Mouse (Mus musculus) heart, adult 8-10 months (tissue): ENCODE data around the gene Mthfd1. TPM values are rescaled to one million over a fixed set of nuclear protein-coding genes. Genes with fewer than 3 reads are reported as not detected.
A peak's percentile ranks its signal among the peaks of the same experiment; 100 is the strongest.

ENCODE experiments used
- DNase-seq: peaks from one replicate; pipeline ENCODE4 v3.0.0; 2022; ENCODE audit warnings: low spot score
- total RNA-seq, 4 experiments: library from RNA; stranded (reverse); gene quantifications; 2 replicates each; pipeline ENCODE4 v1.2.4; 2022

The Mthfd1 gene
- total RNA-seq, 4 experiments from 2014 or later, result 28.1 to 32.4 (median 29.1) TPM

DNA sequence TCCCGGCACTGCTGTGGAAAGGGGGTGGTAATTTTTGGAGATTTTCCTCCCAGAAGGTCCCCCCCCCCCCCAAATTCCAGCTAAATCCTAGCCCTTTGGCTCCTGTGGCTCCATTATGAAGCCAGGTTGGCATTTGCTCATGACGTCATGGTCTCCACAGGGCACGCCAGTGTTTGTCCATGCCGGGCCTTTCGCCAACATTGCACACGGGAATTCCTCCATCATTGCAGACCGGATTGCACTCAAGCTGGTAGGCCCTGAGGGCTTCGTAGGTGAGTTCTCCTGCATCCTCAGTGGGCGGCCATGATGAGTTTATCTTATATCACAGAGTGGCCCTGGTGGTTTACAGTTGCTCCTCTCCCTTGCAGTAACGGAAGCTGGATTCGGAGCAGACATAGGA is 48.4 kb downstream of the Mthfd1 start:
- DNase-seq, result no peak

DNA sequence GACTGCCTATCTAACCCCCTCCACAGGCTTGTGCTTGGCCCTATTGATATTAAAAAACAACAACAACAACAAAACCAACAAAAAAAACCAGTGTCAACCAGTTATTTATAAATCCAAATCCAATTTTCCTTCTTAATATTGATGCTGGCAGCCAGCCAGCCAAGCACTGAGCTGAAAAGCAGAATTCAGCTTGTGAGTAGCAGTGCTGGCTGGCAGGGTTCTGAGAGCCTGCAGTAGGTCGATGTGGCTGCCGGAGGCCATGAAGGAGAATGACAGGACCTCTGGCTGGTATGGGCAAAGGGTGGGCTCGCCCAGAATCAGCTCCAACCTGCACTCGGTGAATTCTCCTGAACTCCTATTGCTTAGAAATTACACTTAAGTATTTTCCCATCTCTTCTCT is 49.1 kb downstream of the Mthfd1 start:
- no peak for DNase-seq

DNA sequence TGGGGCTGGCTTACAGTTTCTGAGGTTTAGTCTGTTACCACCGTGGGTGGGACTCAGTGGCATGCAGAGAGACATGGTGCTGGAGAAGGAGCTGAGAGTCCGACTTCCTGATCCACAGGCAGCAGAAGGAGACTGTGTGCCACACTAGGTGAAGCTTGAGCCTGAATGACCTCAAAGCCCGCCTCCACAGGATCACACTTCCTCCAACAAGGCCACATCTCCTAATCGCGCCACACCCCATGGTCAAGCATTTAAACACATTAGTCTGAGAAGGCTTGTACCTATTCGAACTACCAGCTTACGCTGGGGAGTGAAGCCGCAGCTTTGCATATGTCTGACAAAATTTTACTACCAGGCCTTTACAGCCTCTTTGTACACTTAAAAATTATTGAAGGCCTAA is 50.0 kb downstream of the Mthfd1 start:
- DNase-seq, result peak; percentile 28

DNA sequence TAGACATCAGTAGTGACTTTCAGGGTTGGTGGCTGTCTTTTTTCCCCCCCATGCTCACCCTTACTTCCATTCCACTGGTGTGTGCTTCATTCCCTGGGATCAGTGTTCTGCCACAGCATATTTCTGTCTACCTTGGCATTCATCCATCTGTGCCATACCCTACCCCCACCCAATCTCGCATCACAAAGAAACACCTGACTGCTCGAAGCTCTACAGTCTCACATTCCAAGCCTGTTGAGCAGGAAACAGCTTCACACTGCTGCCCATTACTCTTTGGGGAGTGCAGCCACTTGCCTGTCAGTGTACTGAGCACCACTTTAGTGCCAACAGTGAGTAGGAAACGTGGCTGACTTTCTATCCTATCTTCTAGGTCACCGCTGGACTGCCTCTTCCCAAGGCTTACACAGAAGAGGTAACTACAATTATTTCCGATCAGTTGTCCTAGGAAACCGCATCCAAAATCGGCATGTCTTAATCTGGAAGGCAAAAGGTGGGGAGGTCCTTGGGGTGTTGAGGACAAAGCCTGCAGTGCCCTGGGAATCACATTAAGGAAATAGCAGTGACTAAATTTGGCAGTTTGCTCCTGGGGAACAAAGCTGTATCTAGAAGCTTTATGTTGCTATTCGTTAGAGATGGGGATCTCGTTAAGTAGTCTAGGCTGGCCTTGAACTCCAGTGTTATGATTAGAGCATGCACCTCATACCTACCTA is 51.9 kb downstream of the Mthfd1 start:
- DNase-seq, result peak; percentile 57

DNA sequence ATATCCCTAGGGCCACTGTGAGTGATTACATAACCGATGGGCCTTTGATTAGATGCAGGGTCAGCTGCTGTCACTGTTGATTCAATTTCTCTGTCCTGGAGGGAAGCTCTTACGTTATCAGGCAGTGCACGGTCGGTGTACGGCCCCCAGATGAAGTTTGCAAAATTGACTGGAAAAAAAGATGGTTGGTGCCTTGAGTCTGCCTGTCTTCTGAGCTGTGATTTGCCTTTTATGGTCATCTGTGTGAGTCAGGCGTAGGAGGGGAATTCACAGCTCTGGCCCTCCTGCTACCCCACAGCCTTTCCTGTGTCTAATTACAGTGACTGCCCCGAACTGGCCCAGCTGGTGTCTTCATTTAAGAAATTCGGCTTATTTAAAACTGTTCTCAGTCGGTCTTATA is 52.9 kb downstream of the Mthfd1 start:
- DNase-seq, result peak; percentile 67

DNA sequence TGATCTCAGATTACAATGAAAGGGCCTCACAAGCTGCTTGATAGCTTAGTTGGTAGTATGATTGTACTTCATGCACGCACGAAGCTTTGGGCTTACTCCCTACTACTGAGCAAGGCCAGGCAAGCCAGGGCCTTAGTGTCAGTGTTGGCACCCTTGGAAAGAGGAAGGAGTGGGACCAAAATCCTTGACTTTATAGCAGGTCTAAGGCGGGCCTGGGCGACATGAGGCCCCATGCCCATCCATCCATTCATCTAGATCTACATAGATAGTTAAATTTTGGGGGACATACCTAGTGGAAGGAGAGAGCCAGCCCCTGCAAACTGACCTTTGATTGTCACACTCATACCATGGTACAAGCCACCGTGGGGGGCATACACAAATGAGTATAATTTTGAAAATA is 53.3 kb downstream of the Mthfd1 start:
- DNase-seq, result no peak

DNA sequence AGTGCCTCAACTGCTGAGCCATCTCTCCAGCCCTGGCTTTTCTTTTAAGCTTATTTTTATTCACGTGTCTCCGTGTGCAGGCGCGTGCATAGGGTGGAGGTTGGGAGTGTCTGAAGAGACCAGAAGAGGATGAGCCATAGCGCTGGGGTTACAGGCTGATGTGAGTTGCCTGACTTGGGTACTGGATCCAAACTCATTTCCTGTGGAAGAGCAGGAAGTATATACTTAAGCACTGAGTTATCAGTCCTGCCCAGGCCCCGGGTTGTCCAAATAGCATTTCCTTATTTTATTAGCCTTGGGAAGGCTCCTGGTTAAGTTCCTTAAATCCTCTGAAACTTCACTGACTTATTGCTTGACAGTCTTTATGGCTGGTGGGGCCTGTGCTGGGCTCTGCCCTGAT is 54.9 kb downstream of the Mthfd1 start:
- no peak for DNase-seq

DNA sequence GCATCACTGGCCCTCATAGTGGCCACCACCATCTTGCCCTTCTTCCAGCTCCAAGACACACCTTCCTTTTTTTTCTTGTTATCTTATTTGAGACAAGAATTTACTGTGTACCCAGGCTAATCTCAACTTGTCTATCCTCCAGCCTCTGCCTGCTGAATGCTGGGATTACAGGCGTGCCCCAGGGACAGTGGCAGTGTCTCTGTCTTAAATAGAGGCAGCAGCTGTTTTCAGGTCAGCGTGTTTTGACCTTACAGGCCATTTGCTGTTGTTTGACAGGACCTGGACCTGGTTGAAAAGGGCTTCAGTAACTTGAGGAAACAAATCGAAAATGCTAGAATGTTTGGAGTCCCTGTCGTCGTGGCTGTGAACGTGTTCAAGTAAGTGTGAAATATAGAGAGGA is 55.5 kb downstream of the Mthfd1 start:
- DNase-seq, result no peak

DNA sequence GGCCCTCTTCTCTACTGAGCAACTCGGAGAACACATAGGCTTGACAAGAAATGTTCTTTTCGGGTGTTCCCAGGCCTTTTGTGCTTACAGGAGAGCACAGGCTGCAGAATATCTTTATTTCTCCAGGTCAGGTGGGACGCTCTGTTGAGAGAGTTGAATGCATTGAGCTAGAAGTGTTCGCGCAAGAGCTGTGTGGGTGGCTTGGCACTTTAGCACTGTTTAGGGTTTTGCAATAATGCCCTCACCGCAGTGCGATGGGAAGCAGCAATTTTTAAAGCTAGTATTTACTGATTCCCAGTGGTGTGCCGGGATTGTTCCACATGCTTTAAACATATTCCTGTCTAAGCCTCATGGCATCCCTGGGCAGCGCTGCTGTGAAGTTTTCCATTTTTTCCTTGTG is 56.1 kb downstream of the Mthfd1 start:
- no peak for DNase-seq

DNA sequence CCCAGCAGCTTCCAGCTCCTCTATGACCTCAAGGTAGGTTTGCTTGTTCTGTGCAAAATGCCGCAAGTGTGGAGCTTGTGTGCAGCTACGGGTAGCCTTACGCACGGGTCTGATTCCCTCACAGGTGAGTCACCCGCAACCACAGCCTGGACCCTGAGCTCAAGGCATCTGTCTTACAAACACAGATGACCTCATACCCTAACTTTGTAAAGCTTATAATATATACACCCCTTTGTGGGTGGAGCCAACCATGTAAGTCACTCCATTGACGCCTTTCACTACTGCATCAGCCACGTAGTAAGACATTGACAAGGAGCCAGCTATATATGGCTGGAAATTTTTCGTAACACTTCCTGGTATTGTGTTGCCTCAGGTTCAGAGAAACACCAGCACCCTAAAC is 56.9 kb downstream of the Mthfd1 start:
- no peak for DNase-seq

DNA sequence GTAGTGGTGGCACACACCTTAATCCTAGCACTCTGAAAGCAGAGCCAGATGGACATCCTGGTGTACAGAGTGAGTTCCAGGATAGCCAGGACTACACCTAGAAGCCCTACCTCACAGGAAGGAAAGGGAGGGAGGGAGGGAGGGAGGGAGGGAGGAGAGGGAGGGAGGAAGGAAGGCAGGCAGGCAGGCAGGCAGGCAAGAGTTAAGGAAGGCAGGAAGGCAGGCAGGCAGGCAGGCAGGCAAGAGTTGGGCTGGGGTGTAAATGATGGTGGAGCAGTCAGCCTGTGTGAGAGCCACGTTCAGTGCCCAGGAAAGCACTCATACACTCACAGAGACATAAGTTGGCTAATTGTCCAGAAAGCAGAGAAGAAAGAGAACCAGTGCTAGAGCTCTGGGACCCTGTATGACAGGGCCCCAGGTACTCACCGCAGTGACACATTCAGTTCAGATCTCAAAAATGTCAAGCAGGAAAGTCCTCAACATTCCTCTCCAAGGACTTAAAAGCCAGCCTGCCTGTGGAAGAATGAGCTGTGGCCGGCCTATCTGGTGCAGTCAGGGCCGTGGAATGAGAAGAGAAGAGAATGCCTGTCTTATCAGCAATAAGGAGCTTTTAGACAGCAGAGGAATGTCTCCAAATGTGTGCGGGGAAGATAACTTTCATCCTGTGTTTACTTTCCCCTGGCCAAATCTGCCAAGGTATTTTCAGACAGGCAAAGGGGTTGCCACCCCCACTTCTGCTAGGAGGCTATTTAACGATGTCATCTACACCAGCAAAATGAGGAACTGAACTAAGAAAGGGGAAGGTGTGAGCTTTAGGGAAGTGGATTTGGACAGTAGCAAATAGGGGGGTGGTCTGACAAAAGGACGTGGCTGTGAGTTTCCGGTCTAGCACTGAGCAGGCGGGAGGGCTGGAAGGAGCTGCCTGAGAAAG is 63.4 kb downstream of the Mthfd1 start:
- no peak for DNase-seq

DNA sequence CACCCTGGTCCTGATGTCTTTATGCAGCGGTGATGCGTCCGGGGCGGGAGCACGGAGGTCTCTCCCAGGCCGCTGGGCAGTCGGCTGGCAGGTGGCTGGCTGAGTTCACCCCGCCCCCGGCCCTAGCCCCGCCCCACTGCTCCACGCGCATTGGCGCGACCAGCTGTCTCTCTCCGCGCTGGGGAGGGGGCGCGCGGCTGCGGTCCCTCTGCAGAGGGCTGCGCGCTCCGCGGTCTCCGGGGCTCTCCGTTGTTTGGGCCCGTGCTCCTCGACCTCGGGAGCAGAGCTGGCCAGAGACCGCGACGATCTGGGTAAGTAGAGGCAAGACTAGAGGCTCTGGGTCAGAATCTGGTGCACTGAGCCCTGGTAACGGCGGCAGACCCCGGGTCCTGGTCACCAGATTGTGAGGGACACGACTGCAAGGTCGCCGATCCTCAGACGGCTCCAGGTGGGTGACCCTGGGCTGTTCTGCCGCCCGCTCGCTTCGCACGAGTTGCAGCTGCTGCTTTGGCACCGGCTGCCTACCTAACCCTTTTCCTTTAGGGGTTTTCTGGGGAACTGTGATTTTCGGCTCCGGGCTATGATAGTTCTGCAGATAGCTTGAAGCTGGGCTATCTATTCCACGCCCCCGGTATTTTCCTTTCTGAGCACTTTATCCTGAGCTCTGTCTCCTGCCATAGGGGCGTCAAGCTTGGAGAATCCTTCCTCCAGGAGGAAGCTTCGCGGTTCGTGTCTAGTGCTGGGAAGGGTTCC is 69.8 kb downstream of the Mthfd1 start, which contains the start of gene Akap5:
Akap5 (plus strand) TSS at position 213 of the 753 bp plus-strand sequence.
- DNase-seq, result peak; percentile 28

DNA sequence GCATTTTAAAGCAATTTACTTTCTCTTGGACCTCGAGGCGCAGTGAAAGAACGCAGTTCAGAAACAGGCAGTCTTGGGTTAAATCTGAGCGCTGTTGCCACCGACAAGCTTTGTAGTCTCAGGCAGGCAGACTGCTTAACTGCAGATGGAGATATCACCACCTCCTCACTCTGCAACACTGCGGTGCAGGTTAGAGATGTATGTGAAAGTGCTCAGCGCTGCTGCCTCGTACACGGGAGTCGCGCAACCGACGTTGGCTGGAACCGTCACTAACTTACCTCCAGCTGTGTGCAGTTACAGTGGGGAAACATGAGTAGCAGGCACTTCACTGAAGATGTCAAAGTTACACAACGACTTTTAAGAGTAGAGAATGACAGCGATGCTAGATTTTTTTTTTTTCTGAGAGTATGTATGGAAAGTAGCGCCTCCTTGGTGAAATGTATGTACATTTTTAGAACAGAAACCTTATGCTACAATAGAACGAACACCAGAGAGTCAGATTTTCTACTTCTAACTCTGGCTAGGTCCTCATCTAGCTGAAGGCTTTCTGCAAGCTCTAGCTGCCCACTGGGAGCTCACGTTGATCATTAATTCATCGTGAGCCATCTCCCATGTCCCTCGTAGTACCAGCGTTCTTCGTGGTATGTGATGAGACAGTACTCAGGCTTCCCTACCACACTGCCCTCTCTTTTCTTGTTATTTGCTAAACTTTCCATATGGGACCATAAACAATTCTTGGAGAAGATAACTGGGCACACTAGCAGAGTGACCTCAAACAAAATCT is 71.5 kb downstream of the Mthfd1 start:
- DNase-seq, result no peak

DNA sequence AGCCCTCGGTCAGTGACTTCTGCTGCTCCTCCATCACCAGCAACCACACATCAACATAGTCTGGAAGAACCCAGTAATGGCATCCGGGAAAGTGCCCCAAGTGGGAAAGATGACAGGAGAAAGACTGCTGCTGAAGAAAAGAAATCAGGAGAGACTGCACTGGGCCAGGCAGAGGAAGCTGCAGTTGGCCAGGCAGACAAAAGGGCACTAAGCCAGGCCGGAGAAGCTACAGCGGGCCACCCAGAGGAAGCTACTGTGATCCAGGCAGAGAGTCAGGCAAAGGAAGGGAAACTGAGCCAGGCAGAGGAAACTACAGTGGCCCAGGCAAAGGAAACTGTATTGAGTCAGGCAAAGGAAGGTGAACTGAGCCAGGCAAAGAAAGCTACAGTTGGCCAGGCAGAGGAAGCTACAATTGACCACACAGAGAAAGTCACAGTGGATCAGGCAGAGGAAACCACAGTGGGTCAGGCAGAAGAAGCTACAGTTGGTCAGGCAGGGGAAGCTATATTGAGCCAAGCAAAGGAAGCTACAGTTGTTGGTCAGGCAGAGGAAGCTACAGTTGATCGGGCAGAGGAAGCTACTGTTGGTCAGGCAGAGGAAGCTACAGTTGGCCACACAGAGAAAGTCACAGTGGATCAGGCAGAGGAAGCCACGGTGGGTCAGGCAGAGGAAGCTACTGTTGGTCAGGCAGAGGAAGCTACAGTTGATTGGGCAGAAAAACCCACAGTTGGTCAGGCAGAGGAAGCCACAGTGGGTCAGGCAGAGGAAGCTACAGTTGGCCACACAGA is 73.7 kb downstream of the Mthfd1 start:
- no peak for DNase-seq

DNA sequence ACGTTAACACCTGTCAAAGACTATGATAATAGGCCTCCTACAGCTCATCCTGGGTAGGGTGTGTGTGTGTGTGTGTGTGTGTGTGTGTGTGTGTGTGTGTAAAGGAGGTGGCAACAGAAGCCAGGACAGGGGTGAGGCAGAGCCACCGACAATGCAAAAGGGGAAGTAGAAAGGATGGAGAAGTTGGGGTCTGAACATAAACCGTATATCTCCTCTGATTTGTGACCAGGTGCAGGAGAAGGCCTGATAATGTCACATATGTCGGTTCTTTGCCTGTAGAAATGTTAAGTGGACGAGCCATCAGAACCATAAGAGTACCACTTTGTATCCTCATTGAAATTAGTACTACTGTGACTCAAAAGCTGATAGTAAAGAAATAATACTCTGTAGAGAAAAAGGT is 78.6 kb downstream of the Mthfd1 start:
- DNase-seq, result no peak

DNA sequence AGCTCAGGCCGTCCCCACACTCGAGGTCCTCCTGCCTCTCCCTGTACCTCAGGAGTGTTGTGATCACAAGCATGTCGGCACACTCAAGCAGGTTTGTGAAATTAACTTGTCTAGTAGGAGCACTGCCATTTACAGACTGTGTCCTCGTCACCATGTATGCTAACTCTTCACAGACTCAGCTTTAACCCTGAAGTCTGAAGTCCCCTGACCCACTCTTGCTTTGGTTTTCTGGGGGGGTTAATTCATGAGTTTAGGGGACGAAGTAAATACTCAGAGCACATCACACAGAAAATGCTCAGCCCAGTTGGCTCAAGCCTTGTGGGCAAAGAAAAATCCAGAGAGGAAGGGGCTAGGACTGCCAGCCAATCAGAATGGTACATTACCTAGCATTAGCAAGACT is 80.5 kb downstream of the Mthfd1 start:
- no peak for DNase-seq

DNA sequence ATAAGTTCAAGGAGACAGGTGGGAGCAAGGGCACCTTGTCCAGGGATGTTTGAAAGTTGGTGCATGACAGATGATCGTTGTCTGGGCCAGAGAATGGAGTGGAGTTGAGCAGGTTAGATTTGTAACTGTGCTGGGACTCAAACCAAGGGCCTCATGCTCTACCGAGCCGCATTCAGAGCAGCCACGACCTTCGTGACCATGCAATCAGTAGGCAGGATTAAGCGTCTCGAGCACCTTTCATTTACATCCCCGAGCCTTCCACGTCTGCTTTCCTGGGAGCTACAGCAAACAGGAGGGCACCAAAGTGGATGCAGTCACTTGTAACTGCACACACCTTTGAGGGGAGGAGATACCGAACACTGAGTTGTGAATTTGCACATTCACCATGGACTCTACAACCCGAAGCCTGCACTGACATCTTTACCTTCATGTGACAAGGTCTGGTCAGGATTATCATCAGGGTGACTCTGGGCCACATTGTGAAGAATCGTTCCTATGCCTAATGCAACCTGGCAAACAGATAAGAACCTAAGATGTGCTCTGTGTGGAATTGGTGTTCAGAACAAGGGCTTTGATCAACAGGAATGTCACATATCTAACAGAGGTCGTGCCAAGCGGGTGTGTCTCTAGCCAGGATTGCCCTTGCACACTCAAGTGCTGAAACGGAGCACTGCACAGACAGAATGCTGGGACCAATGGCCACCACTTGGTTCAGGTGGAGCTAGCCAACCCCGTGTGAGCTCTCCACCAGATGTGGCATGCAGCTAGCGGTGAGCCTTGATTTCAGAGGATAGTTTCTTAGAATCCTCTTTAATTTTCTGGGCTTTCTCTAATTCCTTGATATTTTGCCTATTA is 81.2 kb downstream of the Mthfd1 start:
- DNase-seq, result no peak

DNA sequence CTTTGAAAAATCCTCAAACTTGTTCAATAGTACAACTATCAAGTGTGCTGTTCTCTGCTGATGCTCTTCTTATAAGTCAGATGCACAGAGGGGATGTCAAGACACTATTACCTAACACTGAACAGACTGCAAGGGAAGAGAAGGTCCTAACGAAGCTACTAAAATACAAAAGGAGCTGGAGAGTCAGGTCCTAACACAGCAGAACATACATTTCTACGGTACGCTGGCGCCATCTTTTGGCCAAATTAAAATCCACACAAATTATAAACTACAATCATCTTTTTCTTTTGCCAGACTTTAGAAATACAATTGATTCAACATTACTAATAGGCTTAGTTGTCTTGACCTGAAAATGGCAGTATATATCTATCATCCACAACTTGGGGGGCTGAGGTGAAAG is 86.0 kb downstream of the Mthfd1 start:
- peak; percentile 69 for DNase-seq

DNA sequence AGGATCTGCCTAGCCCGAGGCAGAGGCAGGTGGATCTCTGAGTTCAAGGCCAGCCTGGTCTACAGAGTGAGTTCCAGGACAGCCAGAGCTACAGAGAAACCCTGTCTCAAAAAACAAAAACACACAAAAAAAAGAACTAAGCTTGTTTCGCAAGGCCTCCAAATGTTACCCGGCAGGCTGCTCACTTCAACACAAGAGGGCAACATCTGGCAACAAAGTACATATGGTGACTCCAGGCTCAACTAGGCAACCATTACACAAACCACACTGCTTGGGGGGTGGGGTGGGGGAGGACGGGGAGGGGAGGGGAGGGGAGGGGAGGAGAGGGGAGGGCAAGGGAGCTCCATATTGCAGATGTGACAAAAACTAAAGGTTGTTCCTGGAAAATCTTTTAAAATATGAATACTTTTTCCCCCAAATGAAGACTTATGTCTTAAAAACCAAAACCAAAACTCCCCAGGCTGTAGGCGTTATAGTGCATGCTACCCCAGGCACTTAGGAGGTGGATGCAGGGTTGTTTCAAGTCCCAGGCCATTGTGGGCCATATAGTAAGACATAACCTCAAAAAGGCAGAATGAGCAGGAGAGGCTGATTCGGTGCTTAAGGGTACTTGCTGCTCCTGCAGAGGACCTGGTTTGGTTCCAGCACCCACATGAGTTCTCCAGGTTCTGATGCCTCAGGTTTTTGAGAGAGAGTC is 90.8 kb downstream of the Mthfd1 start:
- no peak for DNase-seq
